Comparison of ENCODE assay signal across 19 mouse cellular contexts in genomic region chr13:81325606-81326215, GRCm38 (mm10).
DNase-seq lines count a peak whose midpoint lies in the region; ATAC-seq and TF ChIP-seq lines count a peak whose summit lies in the region.
"Had no signal": no experiment of that assay in that cellular context is flagged by ENCODE, and none has a peak within 500 bp of the region (broad histone marks: within the 10 kb centered on the region; RNA-seq: fewer than 3 reads in every experiment).

No protein-coding gene starts in this region.

- no peaks in the 10 kb centered on the region for H3K27me3 ChIP-seq in liver, adult 2 months (ENCODE audit: control insufficient read depth, insufficient read depth, low read length)
- H3K27me3 ChIP-seq: embryonic facial prominence, embryonic 12.5 days; forebrain, embryonic 13.5 days; midbrain, embryonic 12.5 days had no signal

- no peak overlapping the region for H3K4me3 ChIP-seq in liver, adult 2 months (ENCODE audit: insufficient read depth, low read depth, low read length)
- H3K4me3 ChIP-seq: embryonic facial prominence, embryonic 12.5 days; erythroblast, embryonic 14.5 days; forebrain, embryonic 13.5 days; midbrain, embryonic 12.5 days had no signal

- TF ChIP-seq CTCF in liver, adult 2 months (IDR thresholded peaks at IDR 0.05; ENCODE audit: low read depth, low read length): no peak

- peak overlapping the region; percentile 30; the same call in 1 of the 2 replicates for H3K9ac ChIP-seq in liver, adult 2 months (ENCODE audit: low read depth, low read length)
- H3K9ac ChIP-seq: embryonic facial prominence, embryonic 12.5 days; forebrain, embryonic 13.5 days; midbrain, embryonic 12.5 days had no signal

- no peaks in the 10 kb centered on the region for H3K36me3 ChIP-seq in liver, adult 2 months (ENCODE audit: control insufficient read depth, insufficient read depth, low read length)
- H3K36me3 ChIP-seq: embryonic facial prominence, embryonic 12.5 days; midbrain, embryonic 12.5 days had no signal

- ATAC-seq in inflammation-experienced regulatory T-cells, adult 6 months: no peak
- ATAC-seq: forebrain, embryonic 13.5 days had no signal

- intact Hi-C loops in left cerebral cortex, postnatal 10 days (cut with DNase I): no loop called here

- peak overlapping the region; percentile 81 for H3K27ac ChIP-seq in liver, adult 2 months (replicated peaks; ENCODE audit: insufficient read depth, low read depth, low read length)
- H3K27ac ChIP-seq: embryonic facial prominence, embryonic 12.5 days; forebrain, embryonic 13.5 days; midbrain, embryonic 12.5 days; stomach, postnatal 0 days had no signal

- DNase-seq in liver, adult 2 months (ENCODE audit: extremely low read depth, low read depth, low spot score): peak; percentile 97
- no peak for DNase-seq in liver
- DNase-seq in kidney, adult 8-10 months: peak; percentile 77
- DNase-seq in kidney, postnatal 14 days: peak; percentile 58
- DNase-seq in yolk sac, embryonic 10.5 days (ENCODE audit: low spot score): peak; percentile 59
- no peak for DNase-seq in lung, postnatal 25 days (ENCODE audit: low spot score)
- DNase-seq in left cerebral cortex, postnatal 10 days (ENCODE audit: extremely low spot score in 1 of 2, low spot score in 2 of 2): no peak
- DNase-seq: adrenal gland, postnatal 10 days; cerebellum, adult 18-20 months; cerebellum, postnatal 14 days; gastrocnemius, postnatal 10 days; lung, adult 2 months; lung, postnatal 14 days had no signal

- no peak for TF ChIP-seq POLR2A in liver, adult 2 months (IDR thresholded peaks at IDR 0.05; ENCODE audit: extremely low read depth, insufficient read depth, low read length)

- WGBS in liver, adult 2 months: 24% methylated on average over 2 of the region's 2 CpGs

- peaks cover 31% of the 10 kb centered on the region for H3K4me1 ChIP-seq in liver, adult 2 months (ENCODE audit: control insufficient read depth, insufficient read depth, low read length)
- H3K4me1 ChIP-seq: embryonic facial prominence, embryonic 12.5 days; forebrain, embryonic 13.5 days; midbrain, embryonic 12.5 days had no signal

- no peaks in the 10 kb centered on the region for H3K79me2 ChIP-seq in liver, adult 2 months (ENCODE audit: control insufficient read depth, insufficient read depth, low read length)

Comparison
In these comparisons a context has a peak if more than half of its experiments do, and no peak if none do; other contexts are left out.
1. DNase-seq: peak in liver, adult 2 months (single experiment), kidney, adult 8-10 months (2 of 2), kidney, postnatal 14 days (single experiment) and yolk sac, embryonic 10.5 days (single experiment); none in liver (single experiment), lung, postnatal 25 days (single experiment) and left cerebral cortex, postnatal 10 days (0 of 2).